Mouse (Mus musculus) hindbrain, postnatal 0 days (tissue): ENCODE data around the gene Prokr2. TPM values are rescaled to one million over a fixed set of nuclear protein-coding genes. Genes with fewer than 3 reads are reported as not detected.

Experiments
- ATAC-seq: fragments of 200-750 bp; cut with Nextera tagmentation; 2 replicates; pipeline ENCODE4 v1.8.0; 2017; ENCODE audit warnings: mild to moderate bottlenecking, moderate TSS enrichment, moderate library complexity
- DNase-seq: peaks from one replicate; pipeline ENCODE4 v3.0.0-alpha.2; 2015; ENCODE audit warnings: low spot score
- H3K27ac ChIP-seq: fragments of 300-500 bp; sonication (generic); 2 replicates; pipeline ENCODE4 v1.5.1; 2014; ENCODE audit warnings: mild to moderate bottlenecking
- H3K27me3 ChIP-seq: fragments of 300-500 bp; sonication (generic); 2 replicates; pipeline ENCODE4 v1.6.1; 2014; ENCODE audit warnings: low read length, mixed read lengths; ENCODE audit not compliant: insufficient read depth
- H3K36me3 ChIP-seq: fragments of 300-500 bp; sonication (generic); 2 replicates; pipeline ENCODE4 v1.6.1; 2014; ENCODE audit warnings: low read length, mixed read lengths; ENCODE audit not compliant: insufficient read depth
- H3K4me1 ChIP-seq: fragments of 300-500 bp; sonication (generic); 2 replicates; pipeline ENCODE4 v1.6.1; 2014; ENCODE audit warnings: antibody characterized with exemption, low read length, mixed read lengths; ENCODE audit not compliant: insufficient read depth
- H3K4me2 ChIP-seq: fragments of 300-500 bp; sonication (generic); 2 replicates; pipeline ENCODE4 v1.6.1; 2014; ENCODE audit warnings: low read depth, mild to moderate bottlenecking, low read length, moderate library complexity, mixed read lengths
- H3K4me3 ChIP-seq: fragments of 300-500 bp; sonication (generic); 2 replicates; pipeline ENCODE4 v1.5.1; 2014; ENCODE audit warnings: low read length
- H3K9ac ChIP-seq: fragments of 300-500 bp; sonication (generic); replicated peaks from 2 replicates; pipeline ENCODE4 v1.6.1; 2014; ENCODE audit warnings: mild to moderate bottlenecking, low read length, moderate library complexity, mixed read lengths
- H3K9me3 ChIP-seq: fragments of 300-500 bp; sonication (generic); 2 replicates; pipeline ENCODE4 v1.6.1; 2016; ENCODE audit warnings: low read length, mixed read lengths
- CTCF ChIP-seq: IDR thresholded peaks from 2 replicates; pipeline ENCODE4 v1.5.1; 2016; ENCODE audit warnings: antibody characterized with exemption, control low read depth, low read depth
- WGBS: fragments of 180-500 bp; shearing (Covaris S2); extraction: QIAGEN DNeasy Blood & Tissue Kit; methylation state at CpG from one replicate; pipeline ENCODE4 v1.1.7; 2014; 5-methylcytosine and 5-hydroxymethylcytosine counted together
- polyA plus RNA-seq: library from polyadenylated mRNA; unstranded; fragments of >200 nt; fragmentation: Nextera tagmentation; extraction: Ambion mirVana; gene quantifications from 2 replicates; pipeline ENCODE4 v1.2.1, GENCODE M21; 2015
- total RNA-seq: library from RNA; depleted of rRNA; stranded (reverse); fragments of >200 nt; gene quantifications from 2 replicates; pipeline ENCODE4 v1.2.3, GENCODE M21; 2014

The Prokr2 gene
- total and polyA plus RNA-seq, 2 experiments from 2014 or later = 2.8 to 8.4 TPM

DNA sequence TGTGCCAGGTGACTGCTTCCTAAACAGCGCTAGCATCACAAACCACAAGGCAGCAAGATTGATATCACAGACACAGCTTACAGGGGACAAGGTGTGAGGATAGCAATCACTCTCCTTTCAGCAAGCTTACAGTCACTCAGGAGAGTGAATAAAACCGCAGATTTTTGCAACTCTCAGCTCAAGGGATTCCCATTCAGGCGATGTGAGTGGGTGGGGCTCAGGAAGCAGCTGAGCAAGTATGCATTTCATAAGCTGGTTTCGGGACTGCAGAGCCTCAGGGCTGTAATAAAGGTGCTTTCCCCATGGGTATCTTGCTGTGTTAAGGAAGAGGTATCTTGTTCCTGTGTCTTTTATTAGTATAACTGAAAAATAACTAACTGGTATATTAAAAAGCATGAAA, 5.6 kb downstream of the Prokr2 start:
- H3K9ac ChIP-seq = no peak overlapping the region
- no peak for TF ChIP-seq CTCF
- H3K4me1 ChIP-seq = peaks cover 5% of the 10 kb centered on the region
- H3K4me3 ChIP-seq = no peak overlapping the region
- no peaks in the 10 kb centered on the region for H3K9me3 ChIP-seq
- no peak for ATAC-seq
- H3K27me3 ChIP-seq = no peaks in the 10 kb centered on the region; the same call in 1 of the 2 replicates
- DNase-seq = no peak
- 63% methylated on average over 4 of the region's 4 CpGs for WGBS
- no peaks in the 10 kb centered on the region for H3K36me3 ChIP-seq
- no peak overlapping the region for H3K4me2 ChIP-seq
- H3K27ac ChIP-seq = no peak overlapping the region

GRCm38 (mm10) chr2:132378602-132379150, 6.6 kb downstream of the Prokr2 start:
- H3K9ac ChIP-seq = no peak overlapping the region
- H3K4me1 ChIP-seq = no peaks in the 10 kb centered on the region
- no peak overlapping the region for H3K4me3 ChIP-seq
- H3K9me3 ChIP-seq = no peaks in the 10 kb centered on the region
- no peak for ATAC-seq
- no peak overlapping the region for H3K27ac ChIP-seq
- WGBS = 68% methylated on average over 10 of the region's 10 CpGs
- H3K36me3 ChIP-seq = no peaks in the 10 kb centered on the region
- H3K27me3 ChIP-seq = no peaks in the 10 kb centered on the region; the same call in 1 of the 2 replicates
- no peak for DNase-seq
- no peak for TF ChIP-seq CTCF
- H3K4me2 ChIP-seq = no peak overlapping the region

- TF ChIP-seq CTCF = no peak
- H3K27ac ChIP-seq = no peak overlapping the region
- no peak for DNase-seq
- H3K36me3 ChIP-seq = no peaks in the 10 kb centered on the region
- no peak overlapping the region for H3K4me2 ChIP-seq
- ATAC-seq = no peak
- H3K9me3 ChIP-seq = no peaks in the 10 kb centered on the region
- H3K4me1 ChIP-seq = no peaks in the 10 kb centered on the region
- H3K9ac ChIP-seq = no peak overlapping the region
- H3K27me3 ChIP-seq = no peaks in the 10 kb centered on the region
- H3K4me3 ChIP-seq = no peak overlapping the region
- WGBS = 65% methylated on average over 2 of the region's 2 CpGs
Observed at GRCm38 (mm10) chr2:132377436-132377835, 7.8 kb downstream of the Prokr2 start.

- H3K4me1 ChIP-seq = no peaks in the 10 kb centered on the region
- ATAC-seq (no peak), DNase-seq (no peak)
- H3K27me3 ChIP-seq = no peaks in the 10 kb centered on the region
- H3K27ac ChIP-seq = no peak overlapping the region
- 69% methylated on average over 3 of the region's 3 CpGs for WGBS
- H3K36me3 ChIP-seq = no peaks in the 10 kb centered on the region
- TF ChIP-seq CTCF = no peak
- no peak overlapping the region for H3K4me2 ChIP-seq
- no peak overlapping the region for H3K4me3 ChIP-seq
- H3K9me3 ChIP-seq = no peaks in the 10 kb centered on the region
- H3K9ac ChIP-seq = no peak overlapping the region
Observed at GRCm38 (mm10) chr2:132375721-132376120, 9.5 kb downstream of the Prokr2 start.

DNA sequence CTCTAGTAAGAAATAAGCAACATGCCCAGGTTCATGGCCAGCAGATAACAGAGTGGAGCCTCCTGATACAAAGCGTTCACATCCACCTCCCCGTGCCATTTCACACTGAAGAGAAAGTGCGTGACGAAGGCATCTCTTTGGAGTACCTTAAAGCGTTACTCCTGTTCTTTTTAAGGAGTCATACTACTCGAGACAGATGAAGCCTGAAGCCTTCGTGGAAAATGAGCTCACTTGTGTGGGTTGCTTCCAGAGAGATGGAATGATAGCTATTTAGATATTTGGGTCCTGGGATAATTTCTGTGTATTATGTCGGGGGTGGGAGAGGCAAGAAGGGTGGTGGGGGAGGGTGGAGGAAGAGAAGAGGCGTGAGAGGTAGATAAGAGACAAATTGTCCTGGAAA, 10.1 kb downstream of the Prokr2 start:
- Histone ChIP-seq H3K4me3 (no peak overlapping the region), H3K9me3 (no peaks in the 10 kb centered on the region), H3K4me1 (no peaks in the 10 kb centered on the region), H3K27me3 (no peaks in the 10 kb centered on the region), H3K27ac (no peak overlapping the region), H3K9ac (no peak overlapping the region), H3K4me2 (no peak overlapping the region), H3K36me3 (no peaks in the 10 kb centered on the region)
- no peak for DNase-seq
- no peak for ATAC-seq
- 90% methylated on average over 9 of the region's 9 CpGs for WGBS
- TF ChIP-seq CTCF = no peak

DNA sequence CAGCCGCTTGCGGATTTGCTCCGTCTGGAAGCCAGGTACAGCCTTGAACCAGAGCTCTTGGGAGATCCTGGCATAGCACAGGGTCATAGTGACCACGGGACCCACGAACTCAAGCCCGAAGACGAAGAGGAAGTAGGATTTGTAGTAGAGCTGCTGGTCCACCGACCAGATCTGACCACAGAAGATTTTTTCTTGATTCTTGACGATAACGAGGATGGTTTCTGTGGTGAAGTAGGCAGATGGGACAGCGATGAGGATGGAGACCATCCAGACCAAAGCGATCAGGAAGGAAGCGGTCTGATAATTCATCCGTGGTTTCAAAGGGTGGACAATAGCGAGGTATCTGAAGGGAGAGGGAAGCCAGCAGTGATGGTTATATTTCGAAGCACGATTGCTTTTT, 11.5 kb downstream of the Prokr2 start:
- no peak overlapping the region for H3K27ac ChIP-seq
- H3K4me1 ChIP-seq = no peaks in the 10 kb centered on the region
- TF ChIP-seq CTCF = no peak
- no peak overlapping the region for H3K9ac ChIP-seq
- no peaks in the 10 kb centered on the region for H3K9me3 ChIP-seq
- no peak overlapping the region for H3K4me3 ChIP-seq
- DNase-seq (no peak), ATAC-seq (no peak)
- WGBS = 94% methylated on average over 17 of the region's 17 CpGs
- H3K4me2 ChIP-seq = no peak overlapping the region
- H3K36me3 ChIP-seq = no peaks in the 10 kb centered on the region
- no peaks in the 10 kb centered on the region for H3K27me3 ChIP-seq

GRCm38 (mm10) chr2:132368433-132368832, 16.8 kb downstream of the Prokr2 start:
- no peak overlapping the region for H3K4me2 ChIP-seq
- no peak for DNase-seq
- H3K27ac ChIP-seq = no peak overlapping the region
- no peaks in the 10 kb centered on the region for H3K27me3 ChIP-seq
- no peak for TF ChIP-seq CTCF
- no peak overlapping the region for H3K4me3 ChIP-seq
- no peaks in the 10 kb centered on the region for H3K36me3 ChIP-seq
- no peaks in the 10 kb centered on the region for H3K4me1 ChIP-seq
- 84% methylated on average over 3 of the region's 3 CpGs for WGBS
- no peak for ATAC-seq
- H3K9me3 ChIP-seq = no peaks in the 10 kb centered on the region
- no peak overlapping the region for H3K9ac ChIP-seq
